Mouse (Mus musculus): ENCODE results near the gene Myl10.
"Not testable (repeated sequence)": the region's sequence is repeated elsewhere in the genome, so short reads cannot be mapped to it uniquely, and the experiment has no call there.

Gene Myl10

GRCm38 (mm10) chr5:136704151-136704550 lies 11.2 kb downstream of the Myl10 start:
- no peak for DNase-seq (ENCODE audit: low read depth in 2 of 2, low spot score in 2 of 2)

GRCm38 (mm10) chr5:136705532-136705931 lies 12.6 kb downstream of the Myl10 start:
- DNase-seq (ENCODE audit: low read depth in 2 of 2, low spot score in 2 of 2), result peak; percentile 19 to 31

GRCm38 (mm10) chr5:136706803-136707202 lies 13.9 kb downstream of the Myl10 start:
- peak; percentile 53 to 67 for DNase-seq (ENCODE audit: low read depth in 2 of 2, low spot score in 2 of 2)

GRCm38 (mm10) chr5:136708116-136708515 lies 15.2 kb downstream of the Myl10 start:
- DNase-seq (ENCODE audit: low read depth in 2 of 2, low spot score in 2 of 2), result no peak

GRCm38 (mm10) chr5:136710742-136711141 lies 17.8 kb downstream of the Myl10 start:
- DNase-seq (ENCODE audit: low read depth in 2 of 2, low spot score in 2 of 2), result no peak

GRCm38 (mm10) chr5:136714232-136714875 lies 21.4 kb downstream of the Myl10 start:
- no peak for DNase-seq (ENCODE audit: low read depth in 2 of 2, low spot score in 2 of 2)

GRCm38 (mm10) chr5:136714879-136715278 lies 21.9 kb downstream of the Myl10 start:
- DNase-seq (ENCODE audit: low read depth in 2 of 2, low spot score in 2 of 2), result peak in 1 of 2 experiments; percentile 36

GRCm38 (mm10) chr5:136716696-136717572 lies 24.0 kb downstream of the Myl10 start:
- no peak for DNase-seq (ENCODE audit: low read depth in 2 of 2, low spot score in 2 of 2)

GRCm38 (mm10) chr5:136717573-136717854 lies 24.6 kb downstream of the Myl10 start:
- no peak for DNase-seq (ENCODE audit: low read depth in 2 of 2, low spot score in 2 of 2)

- no peak for DNase-seq (ENCODE audit: low read depth in 2 of 2, low spot score in 2 of 2)
Measured at GRCm38 (mm10) chr5:136718656-136719055, 25.7 kb downstream of the Myl10 start.

- no peak for DNase-seq (ENCODE audit: low read depth in 2 of 2, low spot score in 2 of 2)
Measured at GRCm38 (mm10) chr5:136721596-136721995, 28.6 kb downstream of the Myl10 start.

GRCm38 (mm10) chr5:136726271-136726670 lies 33.3 kb downstream of the Myl10 start:
- not testable (repeated sequence) for DNase-seq (ENCODE audit: low read depth in 2 of 2, low spot score in 2 of 2)

GRCm38 (mm10) chr5:136738918-136739317 lies 46.0 kb downstream of the Myl10 start:
- DNase-seq (ENCODE audit: low read depth in 2 of 2, low spot score in 2 of 2), result no peak

- no peak for DNase-seq (ENCODE audit: low read depth in 2 of 2, low spot score in 2 of 2)
Measured at GRCm38 (mm10) chr5:136746596-136746995, 53.6 kb downstream of the Myl10 start.

All from CD8-positive naive resting alpha-beta T cell, adult 2 months (primary cell).